8 mouse cellular contexts compared by ENCODE assay signal in genomic region chr14:76504121-76504737, GRCm38 (mm10). TPM values are rescaled to one million over a fixed set of nuclear protein-coding genes. Genes with fewer than 3 reads are reported as not detected.
DNase-seq lines count a peak whose midpoint lies in the region; ATAC-seq lines count a peak whose summit lies in the region.

No protein-coding gene starts in this region.

- H3K9ac ChIP-seq in heart, embryonic 14.5 days (ENCODE audit: low read length), result peak overlapping the region; percentile 96
- peak overlapping the region; percentile 97 for H3K9ac ChIP-seq in liver, embryonic 12.5 days

- H3K4me2 ChIP-seq in heart, embryonic 14.5 days (ENCODE audit: low read length), result peak overlapping the region; percentile 90
- peak overlapping the region; percentile 81 for H3K4me2 ChIP-seq in liver, embryonic 12.5 days

- peak; percentile 66 to 67 for DNase-seq in CD8-positive naive resting alpha-beta T cell, adult 2 months (ENCODE audit: low read depth in 2 of 2, low spot score in 2 of 2)
- peak; percentile 89 for DNase-seq in c-Kit-negative CD71-positive TER-119-positive erythroid progenitor cells, embryonic 14.5 days (ENCODE audit: low read depth, low spot score)
- DNase-seq in fibroblast of lung, adult 2 months (ENCODE audit: low read depth), result peak; percentile 84
- peak; percentile 98 for DNase-seq in kidney, postnatal 10 days
- DNase-seq in naive thymus-derived CD4-positive, alpha-beta T cell, adult 2 months (ENCODE audit: low read depth), result peak; percentile 82
- peak; percentile 88 for DNase-seq in splenic B cell, adult 2 months (ENCODE audit: low read depth, low spot score)

- peak overlapping the region; percentile 66 to 91 for H3K4me3 ChIP-seq in heart, embryonic 14.5 days (ENCODE audit: control insufficient read depth in 1 of 2, insufficient read depth in 1 of 2, low read depth in 1 of 2, low read length in 2 of 2)
- peak overlapping the region; percentile 82 for H3K4me3 ChIP-seq in liver, embryonic 12.5 days

- peaks cover 9 to 19% of the 10 kb centered on the region in 2 experiments; a peak in 3 of 4 replicates for H3K4me1 ChIP-seq in heart, embryonic 14.5 days (ENCODE audit: control insufficient read depth in 2 of 2, insufficient read depth in 2 of 2, low read length in 2 of 2)
- peaks cover 35% of the 10 kb centered on the region for H3K4me1 ChIP-seq in liver, embryonic 12.5 days

- peak overlapping the region; percentile 99 to 100 for H3K27ac ChIP-seq in heart, embryonic 14.5 days (replicated peaks in 1 of 2; ENCODE audit: control insufficient read depth in 1 of 2, insufficient read depth in 1 of 2, low read depth in 2 of 2, low read length in 2 of 2)
- peak overlapping the region; percentile 97 for H3K27ac ChIP-seq in liver, embryonic 12.5 days

- no peaks in the 10 kb centered on the region for H3K9me3 ChIP-seq in heart, embryonic 14.5 days (ENCODE audit: control insufficient read depth, low read length)
- no peaks in the 10 kb centered on the region for H3K9me3 ChIP-seq in liver, embryonic 12.5 days (replicated peaks)

- peaks cover 23% of the 10 kb centered on the region for H3K36me3 ChIP-seq in heart, embryonic 14.5 days (ENCODE audit: control insufficient read depth, insufficient read depth, low read length)
- H3K36me3 ChIP-seq in liver, embryonic 12.5 days, result peaks cover 22% of the 10 kb centered on the region
- H3K36me3 ChIP-seq in splenic B cell, adult 2 months (ENCODE audit: control insufficient read depth, insufficient read depth, low read length, poor library complexity, severe bottlenecking), result no peaks in the 10 kb centered on the region

- no peaks in the 10 kb centered on the region for H3K27me3 ChIP-seq in heart, embryonic 14.5 days (ENCODE audit: control insufficient read depth, insufficient read depth, low read length)
- no peaks in the 10 kb centered on the region for H3K27me3 ChIP-seq in liver, embryonic 12.5 days (replicated peaks)
- no peaks in the 10 kb centered on the region for H3K27me3 ChIP-seq in splenic B cell, adult 2 months (ENCODE audit: control insufficient read depth, insufficient read depth, low read length, poor library complexity, severe bottlenecking)

- under 1% methylated on average over 45 of the region's 52 CpGs for WGBS in heart, embryonic 14.5 days
- under 1% methylated on average over 41 of the region's 52 CpGs for WGBS in liver, embryonic 12.5 days (ENCODE audit: insufficient replicate concordance)

- ATAC-seq in heart, embryonic 14.5 days (ENCODE audit: insufficient number of reproducible peaks, insufficient read depth, low FRiP score, low read depth), result peak; percentile 94
- ATAC-seq in liver, embryonic 12.5 days, result peak; percentile 97

RNA-seq across cellular contexts. Expression of gene Serp2, which starts 52.5 kb away (rescaled TPM):
- 9.2 and 9.5 TPM in 2 replicates for polyA plus RNA-seq in heart, embryonic 14.5 days (2014; fragmentation: Nextera tagmentation; extraction: Ambion mirVana)
- 2.2 and 2.9 TPM in 2 replicates for polyA plus RNA-seq in liver, embryonic 12.5 days (2016; fragmentation: Nextera tagmentation; extraction: Ambion mirVana)

Comparison
In these comparisons a context has a peak if more than half of its experiments do, and no peak if none do; other contexts are left out.
1. Peak in every context shown above with its lines: DNase-seq, ATAC-seq, H3K4me3 ChIP-seq and H3K27ac ChIP-seq.